Comparison of ENCODE assay signal across 8 mouse cellular contexts in the genomic region with DNA sequence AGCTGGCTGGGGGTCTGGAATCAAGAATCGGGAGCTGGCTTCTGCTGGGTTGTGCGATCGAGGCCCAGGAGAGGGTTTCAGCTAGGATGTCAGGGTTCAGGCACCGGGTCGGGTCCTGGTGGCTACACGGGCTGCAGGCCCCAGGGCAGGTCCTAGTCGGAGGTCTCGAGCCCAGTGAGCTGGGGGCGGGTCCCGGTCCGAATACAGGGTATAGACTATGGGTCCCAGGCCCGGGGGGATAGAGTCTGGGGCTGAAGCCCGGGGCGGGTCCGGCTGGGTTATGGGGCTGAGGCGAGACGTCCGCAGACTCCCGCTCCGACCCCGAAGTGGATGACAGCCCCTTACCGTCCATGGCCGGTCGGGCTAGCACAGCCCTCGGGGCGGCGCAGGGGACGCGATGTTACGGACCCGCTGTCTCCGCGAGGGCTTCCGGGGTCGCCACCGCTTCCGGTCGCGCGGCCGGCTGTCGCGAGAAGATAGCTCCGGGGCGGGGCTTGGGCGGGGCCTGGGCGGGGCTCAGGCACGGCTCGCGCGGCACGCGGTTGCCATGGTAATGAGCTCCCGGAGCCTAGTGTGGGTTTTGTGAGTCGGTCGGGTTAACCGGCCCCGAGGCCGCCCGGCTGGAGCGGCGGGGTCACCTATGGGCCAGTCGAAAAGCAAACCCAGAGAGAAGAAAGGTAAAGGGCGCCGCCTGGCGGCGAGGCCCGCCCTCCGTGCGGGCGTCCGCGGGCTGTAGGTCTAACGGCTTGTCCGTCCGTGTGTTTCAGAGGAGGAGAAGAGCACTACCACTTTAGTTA. TPM values are rescaled to one million over a fixed set of nuclear protein-coding genes. Genes with fewer than 3 reads are reported as not detected.
DNase-seq lines count a peak whose midpoint lies in the region; ATAC-seq and TF ChIP-seq lines count a peak whose summit lies in the region.

A gene (minus strand): TSS at position 443 of the 797 bp plus-strand sequence.
A gene (plus strand): TSS at position 512 of the 797 bp plus-strand sequence.

- H3K4me2 ChIP-seq in intestine, embryonic 16.5 days (ENCODE audit: low read depth, low read length), result peak within 1 kb of the TSS; percentile 88
- H3K4me2 ChIP-seq in limb, embryonic 11.5 days (ENCODE audit: low read depth, severe bottlenecking), result peak within 1 kb of the TSS; percentile 90
- H3K4me2 ChIP-seq in midbrain, embryonic 13.5 days (replicated peaks), result peak within 1 kb of the TSS; percentile 97

- H3K27me3 ChIP-seq in intestine, embryonic 16.5 days (replicated peaks; ENCODE audit: control insufficient read depth, insufficient read depth, low read length), result no peaks in the 10 kb centered on the region
- H3K27me3 ChIP-seq in limb, embryonic 11.5 days (ENCODE audit: control insufficient read depth, insufficient read depth, low read length), result no peaks in the 10 kb centered on the region
- H3K27me3 ChIP-seq in midbrain, embryonic 13.5 days, result no peaks in the 10 kb centered on the region
- H3K27me3 ChIP-seq in small intestine, adult 2 months (ENCODE audit: control insufficient read depth, insufficient read depth, low read length), result no peaks in the 10 kb centered on the region

- H3K4me3 ChIP-seq in intestine, embryonic 16.5 days (ENCODE audit: low read length), result peak within 1 kb of the TSS; percentile 95
- H3K4me3 ChIP-seq in limb, embryonic 11.5 days (ENCODE audit: low read depth, low read length), result peak within 1 kb of the TSS; percentile 79
- peak within 1 kb of the TSS; percentile 92 for H3K4me3 ChIP-seq in midbrain, embryonic 13.5 days (replicated peaks)
- H3K4me3 ChIP-seq in small intestine, adult 2 months (ENCODE audit: low read depth, low read length), result peak within 1 kb of the TSS; percentile 71

- TF ChIP-seq POLR2A in small intestine, adult 2 months (IDR thresholded peaks at IDR 0.05; ENCODE audit: low read depth, low read length), result peak; percentile 80

- ATAC-seq in intestine, embryonic 16.5 days, result peak; percentile 94
- ATAC-seq in limb, embryonic 11.5 days (ENCODE audit: insufficient number of reproducible peaks, low FRiP score, low TSS enrichment, low read depth), result peak; percentile 95
- peak; percentile 95 for ATAC-seq in midbrain, embryonic 13.5 days

- peak within 1 kb of the TSS; percentile 59 for H3K27ac ChIP-seq in intestine, embryonic 16.5 days (ENCODE audit: low read length)
- H3K27ac ChIP-seq in limb, embryonic 11.5 days (replicated peaks; ENCODE audit: low read depth, low read length), result no peak within 1 kb of the TSS
- peak within 1 kb of the TSS; percentile 61 for H3K27ac ChIP-seq in midbrain, embryonic 13.5 days
- peak within 1 kb of the TSS; percentile 48 for H3K27ac ChIP-seq in small intestine, adult 2 months (ENCODE audit: insufficient read depth, low read depth, low read length)

- under 1% methylated on average over 76 of the region's 76 CpGs for WGBS in intestine, embryonic 16.5 days
- under 1% methylated on average over 74 of the region's 76 CpGs for WGBS in limb, embryonic 11.5 days
- WGBS in midbrain, embryonic 13.5 days, result 1% methylated on average over 76 of the region's 76 CpGs
- WGBS in small intestine, adult 2 months, result under 1% methylated on average over 76 of the region's 76 CpGs

- peaks cover 6% of the 10 kb centered on the region; the same call in 1 of the 2 replicates for H3K4me1 ChIP-seq in intestine, embryonic 16.5 days (ENCODE audit: control insufficient read depth, insufficient read depth, low read length)
- H3K4me1 ChIP-seq in limb, embryonic 11.5 days (ENCODE audit: control insufficient read depth, insufficient read depth, low read length), result peaks cover 10% of the 10 kb centered on the region; the same call in 1 of the 2 replicates
- peaks cover 27% of the 10 kb centered on the region for H3K4me1 ChIP-seq in midbrain, embryonic 13.5 days (replicated peaks)
- H3K4me1 ChIP-seq in small intestine, adult 2 months (ENCODE audit: control insufficient read depth, insufficient read depth, insufficient read length, low read length), result peaks cover 4% of the 10 kb centered on the region

- peak; percentile 91 for TF ChIP-seq CTCF in small intestine, adult 2 months (IDR thresholded peaks at IDR 0.05; ENCODE audit: extremely low read depth, insufficient read length, insufficient replicate concordance, low read depth, low read length)

- peak within 1 kb of the TSS; percentile 95 for H3K9ac ChIP-seq in intestine, embryonic 16.5 days (ENCODE audit: low read depth, low read length)
- H3K9ac ChIP-seq in limb, embryonic 11.5 days (ENCODE audit: low read length), result peak within 1 kb of the TSS; percentile 86
- H3K9ac ChIP-seq in midbrain, embryonic 13.5 days (replicated peaks), result peak within 1 kb of the TSS; percentile 99

- peaks cover 4% of the 10 kb centered on the region; the same call in 1 of the 2 replicates for H3K36me3 ChIP-seq in intestine, embryonic 16.5 days (ENCODE audit: control insufficient read depth, insufficient read depth, low read length)
- peaks cover 7% of the 10 kb centered on the region for H3K36me3 ChIP-seq in limb, embryonic 11.5 days (ENCODE audit: control insufficient read depth, insufficient read depth, low read length)
- peaks cover 31% of the 10 kb centered on the region for H3K36me3 ChIP-seq in midbrain, embryonic 13.5 days
- H3K36me3 ChIP-seq in small intestine, adult 2 months (ENCODE audit: control insufficient read depth, insufficient read depth, low read length), result peaks cover 25% of the 10 kb centered on the region

- no peaks in the 10 kb centered on the region for H3K9me3 ChIP-seq in intestine, embryonic 16.5 days (ENCODE audit: control insufficient read depth, low read length)
- H3K9me3 ChIP-seq in limb, embryonic 11.5 days (ENCODE audit: control insufficient read depth, low read length), result no peaks in the 10 kb centered on the region
- no peaks in the 10 kb centered on the region for H3K9me3 ChIP-seq in midbrain, embryonic 13.5 days

- peak; percentile 91 for DNase-seq in layer of hippocampus, adult 11-12 months (ENCODE audit: low spot score)
- no peak for DNase-seq in layer of hippocampus, adult 9-10 months (ENCODE audit: low spot score)
- DNase-seq in embryo, embryonic 9.5 days (ENCODE audit: extremely low spot score), result peak; percentile 99
- DNase-seq in gastrocnemius, postnatal 4 days (ENCODE audit: low spot score in 2 of 2), result peak; percentile 78 to 91
- peak; percentile 97 for DNase-seq in limb, embryonic 11.5 days (ENCODE audit: low spot score)

RNA-seq across cellular contexts. Expression of the first gene that starts in this region (rescaled TPM):
- 10 to 100 TPM; 48.1 to 68.1 TPM for total RNA-seq in gastrocnemius, postnatal 4 days (2021)
- polyA plus RNA-seq in intestine, embryonic 16.5 days (2015; fragmentation: Nextera tagmentation; extraction: Ambion mirVana), result 173 and 184 TPM in 2 replicates
- polyA plus RNA-seq in limb, embryonic 11.5 days (2014; fragmentation: Nextera tagmentation; extraction: Ambion mirVana), result 94.4 and 95.1 TPM in 2 replicates
- 196 and 212 TPM in 2 replicates for polyA plus RNA-seq in midbrain, embryonic 13.5 days (2015; fragmentation: Nextera tagmentation; extraction: Ambion mirVana)
- polyA plus RNA-seq in small intestine, adult 2 months (2012; rRNA removed), result 77.5 and 148 TPM in 2 replicates

RNA-seq across cellular contexts. Expression of the second gene that starts in this region (rescaled TPM):
- 1 to 10 TPM; 1.2 TPM for total RNA-seq in gastrocnemius, postnatal 4 days (2021)
- 1.7 and 2.7 TPM in 2 replicates for polyA plus RNA-seq in intestine, embryonic 16.5 days (2015; fragmentation: Nextera tagmentation; extraction: Ambion mirVana)
- 3.3 and 3.4 TPM in 2 replicates for polyA plus RNA-seq in limb, embryonic 11.5 days (2014; fragmentation: Nextera tagmentation; extraction: Ambion mirVana)
- 6.5 and 7.2 TPM in 2 replicates for polyA plus RNA-seq in midbrain, embryonic 13.5 days (2015; fragmentation: Nextera tagmentation; extraction: Ambion mirVana)
- polyA plus RNA-seq in small intestine, adult 2 months (2012; rRNA removed), result 0.10 and 0.13 TPM in 2 replicates
